Comparison of ENCODE assay signal across 16 mouse cellular contexts in genomic region chr16:50224946-50225345, GRCm38 (mm10).
"Had no signal": no experiment of that assay in that cellular context is flagged by ENCODE, and none has a peak within 500 bp of the region (broad histone marks: within the 10 kb centered on the region; RNA-seq: fewer than 3 reads in every experiment).

No protein-coding gene starts in this region.

- ATAC-seq: liver, postnatal 0 days; lung, postnatal 0 days had no signal

- H3K4me1 ChIP-seq: limb, embryonic 10.5 days; limb, embryonic 13.5 days; stomach, embryonic 15.5 days had no signal

- H3K4me3 ChIP-seq: limb, embryonic 10.5 days; limb, embryonic 13.5 days; stomach, embryonic 15.5 days had no signal

- H3K9ac ChIP-seq: limb, embryonic 13.5 days; liver, embryonic 14.5 days; liver, postnatal 0 days; lung, embryonic 14.5 days; stomach, embryonic 15.5 days had no signal

- H3K9me3 ChIP-seq: limb, embryonic 10.5 days; limb, embryonic 13.5 days; stomach, embryonic 15.5 days had no signal

- H3K27me3 ChIP-seq: limb, embryonic 13.5 days; stomach, embryonic 15.5 days had no signal

- H3K4me2 ChIP-seq: limb, embryonic 13.5 days; lung, embryonic 14.5 days; midbrain, embryonic 11.5 days; stomach, embryonic 15.5 days had no signal

- H3K36me3 ChIP-seq: stomach, embryonic 15.5 days had no signal

- DNase-seq: kidney, adult 8-10 months; kidney, postnatal 14 days; kidney, postnatal 4 days; liver; liver, postnatal 0 days; lung, embryonic 14.5 days; midbrain, embryonic 14.5 days; thymus, adult 18-20 months; thymus, postnatal 36 days had no signal

- H3K27ac ChIP-seq: limb, embryonic 10.5 days; limb, embryonic 13.5 days; liver, embryonic 14.5 days; macrophage; stomach, embryonic 15.5 days had no signal
